Mouse (Mus musculus): ENCODE results near the gene Emp2. TPM values are rescaled to one million over a fixed set of nuclear protein-coding genes. Genes with fewer than 3 reads are reported as not detected.

Gene Emp2
- polyA plus RNA-seq, 1 experiment from 2014 or later: 9.0 TPM

Small RNA genes within 50 kb of the gene (microRNA-seq; reads per million reads assigned to microRNA genes)
- gene Gm22932 (ENCODE audit: borderline number of aligned reads): not detected

Other genes with a start within 250 kb of the Emp2 start
- 1.7 TPM in 2 replicates for gene Rpl39l, start 143.7 kb downstream of the Emp2 start, polyA plus RNA-seq (2014; fragmentation: Nextera tagmentation; extraction: Ambion mirVana)
- 1.3 and 1.6 TPM in 2 replicates for gene Atf7ip2, start 121.3 kb downstream of the Emp2 start, polyA plus RNA-seq (2014; fragmentation: Nextera tagmentation; extraction: Ambion mirVana)
- 0.16 TPM in 1 of 2 replicates, not detected in the other for gene Tekt5, start 81.5 kb upstream of the Emp2 start, polyA plus RNA-seq (2014; fragmentation: Nextera tagmentation; extraction: Ambion mirVana)
- gene Nubp1, start 98.0 kb upstream of the Emp2 start, polyA plus RNA-seq (2014; fragmentation: Nextera tagmentation; extraction: Ambion mirVana): 69.9 and 78.0 TPM in 2 replicates
- 4.6 and 4.9 TPM in 2 replicates for gene Tvp23a, start 133.4 kb upstream of the Emp2 start, polyA plus RNA-seq (2014; fragmentation: Nextera tagmentation; extraction: Ambion mirVana)
- 0.05 and 0.14 TPM in 2 replicates for gene Ciita, start 166.1 kb upstream of the Emp2 start, polyA plus RNA-seq (2014; fragmentation: Nextera tagmentation; extraction: Ambion mirVana)
- 8.7 and 9.6 TPM in 2 replicates for gene Dexi, start 229.1 kb upstream of the Emp2 start, polyA plus RNA-seq (2014; fragmentation: Nextera tagmentation; extraction: Ambion mirVana)
- gene Clec16a, start 231.4 kb upstream of the Emp2 start, polyA plus RNA-seq (2014; fragmentation: Nextera tagmentation; extraction: Ambion mirVana): 25.6 and 27.4 TPM in 2 replicates

All from liver, embryonic 11.5 days (tissue).